Mouse (Mus musculus) lung, postnatal 0 days (tissue): Measurements from ENCODE around the gene Uck2. TPM values are rescaled to one million over a fixed set of nuclear protein-coding genes. Genes with fewer than 3 reads are reported as not detected.

Experiments
- ATAC-seq: fragments of 200-750 bp; cut with Nextera tagmentation; 2 replicates; pipeline ENCODE4 v1.8.0; 2017; ENCODE audit warnings: moderate library complexity
- DNase-seq: peaks from one replicate; pipeline ENCODE4 v3.0.0-alpha.2; 2016; ENCODE audit warnings: low spot score
- H3K27ac ChIP-seq: fragments of 300-500 bp; sonication (generic); 2 replicates; pipeline ENCODE4 v1.5.1; 2014; ENCODE audit warnings: antibody characterized with exemption, mild to moderate bottlenecking, low read length, mixed read lengths
- H3K27me3 ChIP-seq: fragments of 300-500 bp; sonication (generic); replicated peaks from 2 replicates; pipeline ENCODE4 v1.6.1; 2014; ENCODE audit warnings: low read length, mixed read lengths; ENCODE audit not compliant: insufficient read depth
- H3K36me3 ChIP-seq: fragments of 300-500 bp; sonication (generic); 2 replicates; pipeline ENCODE4 v1.6.1; 2014; ENCODE audit warnings: low read length, mixed read lengths; ENCODE audit not compliant: insufficient read depth
- H3K4me1 ChIP-seq: fragments of 300-500 bp; sonication (generic); 2 replicates; pipeline ENCODE4 v1.6.1; 2014; ENCODE audit warnings: antibody characterized with exemption, low read depth, low read length, mixed read lengths; ENCODE audit not compliant: insufficient read depth
- H3K4me2 ChIP-seq: fragments of 300-500 bp; sonication (generic); replicated peaks from 2 replicates; pipeline ENCODE4 v1.6.1; 2014; ENCODE audit warnings: low read depth, mild to moderate bottlenecking, low read length, moderate library complexity, mixed read lengths
- H3K4me3 ChIP-seq: fragments of 300-500 bp; sonication (generic); 2 replicates; pipeline ENCODE4 v1.5.1; 2014; ENCODE audit warnings: low read depth, low read length
- H3K9ac ChIP-seq: fragments of 300-500 bp; sonication (generic); replicated peaks from 2 replicates; pipeline ENCODE4 v1.6.1; 2014; ENCODE audit warnings: low read depth, mild to moderate bottlenecking
- H3K9me3 ChIP-seq: fragments of 300-500 bp; sonication (generic); 2 replicates; pipeline ENCODE4 v1.6.1; 2016; ENCODE audit warnings: low read length, mixed read lengths
- CTCF ChIP-seq: IDR thresholded peaks from 2 replicates; pipeline ENCODE4 v1.5.1; 2016; ENCODE audit warnings: antibody characterized with exemption, mild to moderate bottlenecking
- EP300 ChIP-seq: IDR thresholded peaks from 2 replicates; pipeline ENCODE4 v1.6.1; 2016; ENCODE audit warnings: antibody characterized with exemption, mild to moderate bottlenecking, control low read depth
- WGBS: fragments of 180-500 bp; shearing (Covaris S2); extraction: QIAGEN DNeasy Blood & Tissue Kit; methylation state at CpG from one replicate; pipeline ENCODE4 v1.1.7; 2014; 5-methylcytosine and 5-hydroxymethylcytosine counted together
- polyA plus RNA-seq: library from polyadenylated mRNA; unstranded; fragments of >200 nt; fragmentation: Nextera tagmentation; extraction: Ambion mirVana; gene quantifications from 2 replicates; pipeline ENCODE4 v1.2.1, GENCODE M21; 2015

Uck2 gene
- polyA plus RNA-seq, 1 experiment from 2014 or later = 22.9 TPM

DNA sequence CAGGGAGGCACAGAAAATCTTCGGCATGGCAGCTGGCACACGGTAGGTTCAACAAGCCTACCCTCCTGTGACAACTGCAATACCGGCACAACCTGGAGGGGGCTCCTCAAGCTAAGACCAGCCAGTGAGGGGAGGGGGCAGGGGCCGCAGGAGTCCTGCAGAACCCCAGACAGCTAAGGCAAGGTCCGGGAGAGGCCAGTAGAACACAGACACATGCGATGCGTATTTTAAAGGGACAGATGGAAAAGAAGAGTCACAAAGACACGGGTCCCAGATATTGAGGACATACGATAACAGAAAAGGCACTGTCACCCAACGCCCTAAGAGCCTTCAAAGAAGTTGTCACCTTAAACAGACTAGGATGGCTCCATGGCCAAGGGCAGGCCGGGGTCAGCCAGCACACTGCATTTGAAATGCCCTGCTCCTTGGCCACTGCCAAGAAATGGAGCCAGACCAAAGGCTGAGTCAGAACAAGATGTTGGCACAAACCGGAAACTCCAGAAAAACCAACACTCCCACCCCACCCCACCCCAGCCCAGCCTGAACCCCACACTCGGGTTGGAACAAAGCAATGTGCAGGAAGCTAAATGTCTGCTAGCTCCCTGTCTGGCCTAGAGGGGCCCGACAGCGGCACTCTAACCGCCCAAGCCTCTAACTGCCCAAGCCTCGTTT is 53.4 kb downstream of the Uck2 start:
- Histone ChIP-seq H3K27ac (no peak overlapping the region), H3K9ac (no peak overlapping the region), H3K4me1 (0 out of 2 replicates have a peak, but pooled peaks cover 4% of the 10 kb centered on the region), H3K4me2 (no peak overlapping the region), H3K27me3 (no peaks in the 10 kb centered on the region), H3K9me3 (no peaks in the 10 kb centered on the region), H3K36me3 (0 out of 2 replicates have a peak, but pooled peaks cover 6% of the 10 kb centered on the region), H3K4me3 (no peak overlapping the region)
- WGBS = 59% methylated on average over 17 of the region's 17 CpGs
- TF ChIP-seq EP300 (no peak), CTCF (peak; percentile 55)
- DNase-seq = no peak
- ATAC-seq = peak; percentile 59

DNA sequence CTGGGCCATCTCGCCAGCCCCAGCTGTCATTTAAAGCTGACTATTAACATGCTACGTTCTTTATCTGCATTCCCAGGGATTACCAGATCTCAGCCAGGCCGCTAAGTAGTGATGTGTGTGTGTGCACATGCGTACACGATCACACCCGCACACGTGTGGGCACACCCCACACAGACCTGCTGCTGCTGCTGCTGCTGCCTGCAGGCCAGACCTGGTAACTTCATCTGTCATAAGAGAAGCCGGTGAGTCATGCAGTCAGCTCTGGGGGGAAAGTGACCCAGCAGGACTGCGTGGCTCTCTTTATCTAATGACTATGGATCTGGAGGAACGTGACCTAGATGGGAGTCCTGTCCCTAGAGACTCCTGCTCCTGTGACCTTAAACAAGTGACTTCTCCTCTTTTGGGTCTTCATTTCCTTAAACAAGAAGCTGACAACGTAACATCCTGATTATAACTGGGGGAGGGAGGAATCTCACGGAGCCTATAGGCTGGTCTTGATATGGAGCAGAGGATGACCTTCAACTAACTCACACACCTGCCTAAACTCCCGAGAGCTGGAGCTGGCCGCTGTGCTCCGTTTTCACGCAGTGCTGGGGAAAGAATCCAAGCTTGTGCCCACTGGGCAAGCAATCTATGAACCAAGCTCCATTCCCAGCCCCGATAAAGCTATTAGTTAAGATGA is 54.0 kb downstream of the Uck2 start:
- Histone ChIP-seq H3K4me1 (0 out of 2 replicates have a peak, but pooled peaks cover 4% of the 10 kb centered on the region), H3K36me3 (0 out of 2 replicates have a peak, but pooled peaks cover 11% of the 10 kb centered on the region), H3K4me2 (no peak overlapping the region), H3K9me3 (no peaks in the 10 kb centered on the region), H3K27me3 (no peaks in the 10 kb centered on the region), H3K9ac (no peak overlapping the region), H3K27ac (no peak overlapping the region), H3K4me3 (no peak overlapping the region)
- WGBS = 85% methylated on average over 17 of the region's 17 CpGs
- ATAC-seq (peak; percentile 50), DNase-seq (no peak)
- no peak for TF ChIP-seq EP300
- peak; percentile 33 for TF ChIP-seq CTCF

- Histone ChIP-seq H3K36me3 (0 out of 2 replicates have a peak, but pooled peaks cover 5% of the 10 kb centered on the region), H3K9ac (no peak overlapping the region), H3K4me3 (no peak overlapping the region), H3K27ac (no peak overlapping the region), H3K4me1 (no peaks in the 10 kb centered on the region), H3K9me3 (no peaks in the 10 kb centered on the region), H3K27me3 (no peaks in the 10 kb centered on the region), H3K4me2 (no peak overlapping the region)
- ATAC-seq = no peak
- DNase-seq = no peak
- 74% methylated on average over 9 of the region's 9 CpGs for WGBS
- TF ChIP-seq EP300 (no peak), CTCF (no peak)
These were observed 62.6 kb downstream of the Uck2 start for GRCm38 (mm10) chr1:167222382-167223010.

DNA sequence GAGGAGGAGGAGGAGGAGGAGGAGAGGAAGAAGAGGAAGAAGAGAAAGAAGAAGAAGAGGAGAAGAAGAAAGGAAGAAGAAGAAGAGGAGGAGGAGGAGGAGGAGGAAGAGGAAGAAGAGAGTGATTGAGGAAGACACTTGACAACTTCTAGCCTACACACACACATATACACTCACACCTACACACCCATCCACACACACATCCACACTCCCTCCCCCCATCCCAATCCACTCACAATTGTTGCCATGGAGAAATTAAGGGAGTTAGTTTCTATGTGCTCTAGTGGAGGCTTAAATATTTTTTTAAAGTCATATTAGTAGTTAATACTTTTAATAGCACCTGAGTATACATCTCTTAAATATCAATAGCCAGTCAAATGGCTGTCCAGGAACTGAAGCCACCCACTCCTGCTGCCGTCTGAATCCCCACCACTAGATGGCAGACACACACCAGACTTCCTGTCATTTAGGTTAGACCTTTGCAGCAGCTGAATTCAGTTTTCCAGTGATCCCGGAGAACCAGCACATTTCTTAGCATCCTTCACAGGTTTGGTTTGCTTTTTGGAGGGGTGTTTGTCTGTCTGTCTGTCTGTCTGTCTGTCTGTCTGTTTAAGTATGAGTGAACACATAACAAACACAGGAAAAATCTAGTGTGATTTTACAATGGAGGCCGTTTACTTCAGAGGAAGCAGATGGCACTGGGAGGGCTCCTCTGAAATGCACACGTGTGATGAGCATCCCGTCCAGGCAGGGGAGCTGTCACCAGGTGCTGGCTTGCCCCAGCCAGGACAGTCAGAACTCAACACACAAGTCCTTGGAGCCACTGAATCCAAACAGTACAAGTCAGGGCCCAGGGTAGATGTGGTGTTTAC is 64.6 kb downstream of the Uck2 start:
- peak; percentile 74 for ATAC-seq
- TF ChIP-seq EP300 (no peak), CTCF (peak; percentile 96)

GRCm38 (mm10) chr1:167215460-167215859 is 69.7 kb downstream of the Uck2 start:
- Histone ChIP-seq H3K4me2 (no peak overlapping the region), H3K27ac (no peak overlapping the region), H3K36me3 (no peaks in the 10 kb centered on the region), H3K4me3 (no peak overlapping the region), H3K27me3 (no peaks in the 10 kb centered on the region), H3K9me3 (no peaks in the 10 kb centered on the region), H3K9ac (no peak overlapping the region), H3K4me1 (no peaks in the 10 kb centered on the region)
- no peak for ATAC-seq
- WGBS = 63% methylated on average over 3 of the region's 3 CpGs
- TF ChIP-seq EP300 (no peak), CTCF (no peak)
- no peak for DNase-seq

More for the DNA sequence above, 64.6 kb downstream of the Uck2 start:
- H3K4me3 ChIP-seq = no peak overlapping the region
- WGBS = 3% methylated on average over 5 of the region's 5 CpGs
- no peak overlapping the region for H3K9ac ChIP-seq
- no peaks in the 10 kb centered on the region for H3K36me3 ChIP-seq
- H3K9me3 ChIP-seq = no peaks in the 10 kb centered on the region
- H3K27me3 ChIP-seq = no peaks in the 10 kb centered on the region
- no peaks in the 10 kb centered on the region for H3K4me1 ChIP-seq
- H3K27ac ChIP-seq = no peak overlapping the region
- H3K4me2 ChIP-seq = no peak overlapping the region
- peak; percentile 85 for DNase-seq

DNA sequence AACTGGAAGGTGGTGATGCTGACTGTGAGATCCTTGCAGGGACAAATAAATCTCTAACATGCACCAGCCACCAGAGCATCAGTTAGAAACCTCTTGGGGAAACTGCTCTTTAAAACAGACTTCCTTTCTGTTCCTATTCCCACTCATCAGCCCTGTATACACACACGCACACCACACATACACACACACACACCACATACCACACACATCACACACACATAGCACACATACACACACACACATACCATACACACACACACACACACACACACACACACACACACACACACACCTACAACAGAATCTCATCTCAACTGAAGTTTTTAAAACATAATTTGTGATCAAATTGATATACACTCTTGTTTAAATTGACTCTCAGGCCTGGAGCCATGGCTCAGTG is 72.4 kb downstream of the Uck2 start:
- H3K36me3 ChIP-seq = no peaks in the 10 kb centered on the region
- DNase-seq = no peak
- no peak overlapping the region for H3K27ac ChIP-seq
- no peak overlapping the region for H3K4me3 ChIP-seq
- 90% methylated on average over 1 of the region's 1 CpGs for WGBS
- H3K9me3 ChIP-seq = no peaks in the 10 kb centered on the region
- no peak for ATAC-seq
- H3K27me3 ChIP-seq = no peaks in the 10 kb centered on the region
- no peaks in the 10 kb centered on the region for H3K4me1 ChIP-seq
- H3K4me2 ChIP-seq = no peak overlapping the region
- TF ChIP-seq EP300 (no peak), CTCF (no peak)
- no peak overlapping the region for H3K9ac ChIP-seq
